Mouse (Mus musculus): Measurements from ENCODE around the gene Map1s. TPM values are rescaled to one million over a fixed set of nuclear protein-coding genes. Genes with fewer than 3 reads are reported as not detected.

Gene Map1s
- total RNA-seq, 2 experiments from 2014 or later: 73.2 to 77.0 TPM

- peak; percentile 85 to 88 for DNase-seq (ENCODE audit: low spot score in 2 of 2)
Observed at GRCm38 (mm10) chr8:70897681-70898413, 7.9 kb upstream of the Map1s start.

- no peak for DNase-seq (ENCODE audit: low spot score in 2 of 2)
Observed at GRCm38 (mm10) chr8:70898661-70899198, 7.0 kb upstream of the Map1s start.

- no peak for DNase-seq (ENCODE audit: low spot score in 2 of 2)
Observed at GRCm38 (mm10) chr8:70899226-70899625, 6.5 kb upstream of the Map1s start.

- DNase-seq (ENCODE audit: low spot score in 2 of 2): no peak
Observed at GRCm38 (mm10) chr8:70900872-70901387, 4.8 kb upstream of the Map1s start.

GRCm38 (mm10) chr8:70902211-70902610 is 3.5 kb upstream of the Map1s start:
- DNase-seq (ENCODE audit: low spot score in 2 of 2): no peak

- no peak for DNase-seq (ENCODE audit: low spot score in 2 of 2)
Observed at GRCm38 (mm10) chr8:70903112-70903511, 2.6 kb upstream of the Map1s start.

- no peak for DNase-seq (ENCODE audit: low spot score in 2 of 2)
Observed at GRCm38 (mm10) chr8:70903582-70903981, 2.1 kb upstream of the Map1s start.

- DNase-seq (ENCODE audit: low spot score in 2 of 2): no peak
Observed at GRCm38 (mm10) chr8:70904532-70904931, 1.2 kb upstream of the Map1s start.

- no peak for DNase-seq (ENCODE audit: low spot score in 2 of 2)
Observed at GRCm38 (mm10) chr8:70905463-70905830, 285 bp upstream of the Map1s start.

- DNase-seq (ENCODE audit: low spot score in 2 of 2): no peak
Observed at GRCm38 (mm10) chr8:70907518-70907917, 1.8 kb downstream of the Map1s start.

- DNase-seq (ENCODE audit: low spot score in 2 of 2): no peak
Observed at GRCm38 (mm10) chr8:70911596-70911995, 5.9 kb downstream of the Map1s start.

- DNase-seq (ENCODE audit: low spot score in 2 of 2): no peak
Observed at GRCm38 (mm10) chr8:70912955-70913354, 7.2 kb downstream of the Map1s start.

- DNase-seq (ENCODE audit: low spot score in 2 of 2): no peak
Observed at GRCm38 (mm10) chr8:70913523-70913922, 7.8 kb downstream of the Map1s start.

GRCm38 (mm10) chr8:70914704-70915103 is 9.0 kb downstream of the Map1s start:
- no peak for DNase-seq (ENCODE audit: low spot score in 2 of 2)

GRCm38 (mm10) chr8:70920049-70920922 is 14.6 kb downstream of the Map1s start:
- no peak for DNase-seq (ENCODE audit: low spot score in 2 of 2)

- peak in 1 of 2 experiments; percentile 0 for DNase-seq (ENCODE audit: low spot score in 2 of 2)
Observed at GRCm38 (mm10) chr8:70924151-70924550, 18.4 kb downstream of the Map1s start.

GRCm38 (mm10) chr8:70925754-70926153 is 20.0 kb downstream of the Map1s start:
- DNase-seq (ENCODE audit: low spot score in 2 of 2): peak in 1 of 2 experiments; percentile 0

GRCm38 (mm10) chr8:70926396-70926795 is 20.7 kb downstream of the Map1s start:
- DNase-seq (ENCODE audit: low spot score in 2 of 2): no peak

- DNase-seq (ENCODE audit: low spot score in 2 of 2): no peak
Observed at GRCm38 (mm10) chr8:70928096-70928495, 22.4 kb downstream of the Map1s start.

GRCm38 (mm10) chr8:70928778-70929322 is 23.1 kb downstream of the Map1s start:
- DNase-seq (ENCODE audit: low spot score in 2 of 2): no peak

- DNase-seq (ENCODE audit: low spot score in 2 of 2): no peak
Observed at GRCm38 (mm10) chr8:70931731-70932130, 26.0 kb downstream of the Map1s start.

Data from layer of hippocampus, postnatal 14 days (tissue).